Mouse (Mus musculus) liver, embryonic 16.5 days (tissue): ENCODE data around the gene Sec1. TPM values are rescaled to one million over a fixed set of nuclear protein-coding genes. Genes with fewer than 3 reads are reported as not detected.

Source experiments
- polyA plus RNA-seq: library from polyadenylated mRNA; unstranded; fragments of >200 nt; fragmentation: Nextera tagmentation; extraction: Ambion mirVana; gene quantifications from 2 replicates; pipeline ENCODE4 v1.2.1, GENCODE M21; 2015

The Sec1 gene
- polyA plus RNA-seq, 1 experiment from 2014 or later: 0.05 TPM

Other genes with a start within 250 kb of the Sec1 start
- gene Ftl1, start 234.5 kb downstream of the Sec1 start, polyA plus RNA-seq: 6,125 and 6,166 TPM in 2 replicates
- gene Bax, start 227.5 kb downstream of the Sec1 start, polyA plus RNA-seq: 63.3 and 63.4 TPM in 2 replicates
- gene Tulp2, start 212.5 kb downstream of the Sec1 start, polyA plus RNA-seq: 0.41 and 0.75 TPM in 2 replicates
- not detected in 2 replicates for gene Gm45808, start 207.6 kb downstream of the Sec1 start, polyA plus RNA-seq
- gene Dhdh, start 205.6 kb downstream of the Sec1 start, polyA plus RNA-seq: 2.5 and 3.3 TPM in 2 replicates
- 122 and 124 TPM in 2 replicates for gene Nucb1, start 184.0 kb downstream of the Sec1 start, polyA plus RNA-seq
- 293 and 328 TPM in 2 replicates for gene Ppp1r15a, start 168.1 kb downstream of the Sec1 start, polyA plus RNA-seq
- 0.47 and 0.78 TPM in 2 replicates for gene Plekha4, start 168.1 kb downstream of the Sec1 start, polyA plus RNA-seq
- gene Hsd17b14, start 139.5 kb downstream of the Sec1 start, polyA plus RNA-seq: 1.3 and 1.8 TPM in 2 replicates
- gene Bcat2, start 124.2 kb downstream of the Sec1 start, polyA plus RNA-seq: 44.0 and 44.6 TPM in 2 replicates
- gene Fgf21, start 78.9 kb downstream of the Sec1 start, polyA plus RNA-seq: not detected in 2 replicates
- not detected in 2 replicates for gene Fut1, start 77.1 kb downstream of the Sec1 start, polyA plus RNA-seq
- gene Izumo1, start 72.6 kb downstream of the Sec1 start, polyA plus RNA-seq: 0.05 and 0.06 TPM in 2 replicates
- 1.7 and 1.8 TPM in 2 replicates for gene Rasip1, start 66.9 kb downstream of the Sec1 start, polyA plus RNA-seq
- gene Mamstr, start 54.4 kb downstream of the Sec1 start, polyA plus RNA-seq: 0.58 and 1.3 TPM in 2 replicates
- gene Fut2, start 28.0 kb downstream of the Sec1 start, polyA plus RNA-seq: 0.02 and 0.08 TPM in 2 replicates
- not detected in 2 replicates for gene Ntn5, start 10.4 kb downstream of the Sec1 start, polyA plus RNA-seq
- 0.23 and 0.37 TPM in 2 replicates for gene Car11, start 5.4 kb upstream of the Sec1 start, polyA plus RNA-seq
- 0.27 and 0.32 TPM in 2 replicates for gene Dbp, start 10.7 kb upstream of the Sec1 start, polyA plus RNA-seq
- 460 and 502 TPM in 2 replicates for gene Rpl18, start 21.1 kb upstream of the Sec1 start, polyA plus RNA-seq
- gene Sphk2, start 23.6 kb upstream of the Sec1 start, polyA plus RNA-seq: 11.0 and 13.9 TPM in 2 replicates
- 0.16 and 0.30 TPM in 2 replicates for gene Fam83e, start 26.8 kb upstream of the Sec1 start, polyA plus RNA-seq
- not detected in 2 replicates for gene Spaca4, start 31.4 kb upstream of the Sec1 start, polyA plus RNA-seq
- gene Lmtk3, start 89.3 kb upstream of the Sec1 start, polyA plus RNA-seq: not detected in 2 replicates
- 0.08 and 0.22 TPM in 2 replicates for gene Sult2b1, start 90.3 kb upstream of the Sec1 start, polyA plus RNA-seq
- 26.0 and 26.5 TPM in 2 replicates for gene Cyth2, start 120.2 kb upstream of the Sec1 start, polyA plus RNA-seq
- 0.14 and 0.15 TPM in 2 replicates for gene Kcnj14, start 130.4 kb upstream of the Sec1 start, polyA plus RNA-seq
- gene Grwd1, start 136.5 kb upstream of the Sec1 start, polyA plus RNA-seq: 19.2 and 20.9 TPM in 2 replicates
- gene Kdelr1, start 178.4 kb upstream of the Sec1 start, polyA plus RNA-seq: 27.9 and 35.3 TPM in 2 replicates
- 0.04 and 0.05 TPM in 2 replicates for gene Grin2d, start 184.0 kb upstream of the Sec1 start, polyA plus RNA-seq
- 0.71 and 0.95 TPM in 2 replicates for gene Syngr4, start 202.3 kb upstream of the Sec1 start, polyA plus RNA-seq
- gene Tmem143, start 202.5 kb upstream of the Sec1 start, polyA plus RNA-seq: 3.5 and 4.3 TPM in 2 replicates
- 55.5 and 56.5 TPM in 2 replicates for gene Emp3, start 227.0 kb upstream of the Sec1 start, polyA plus RNA-seq
- gene Ccdc114, start 229.7 kb upstream of the Sec1 start, polyA plus RNA-seq: 0.94 and 1.2 TPM in 2 replicates